Mouse (Mus musculus): ENCODE measurements around the gene Fam208b.
"Not testable (repeated sequence)": the region's sequence is repeated elsewhere in the genome, so short reads cannot be mapped to it uniquely, and the experiment has no call there.

Gene Fam208b

DNA sequence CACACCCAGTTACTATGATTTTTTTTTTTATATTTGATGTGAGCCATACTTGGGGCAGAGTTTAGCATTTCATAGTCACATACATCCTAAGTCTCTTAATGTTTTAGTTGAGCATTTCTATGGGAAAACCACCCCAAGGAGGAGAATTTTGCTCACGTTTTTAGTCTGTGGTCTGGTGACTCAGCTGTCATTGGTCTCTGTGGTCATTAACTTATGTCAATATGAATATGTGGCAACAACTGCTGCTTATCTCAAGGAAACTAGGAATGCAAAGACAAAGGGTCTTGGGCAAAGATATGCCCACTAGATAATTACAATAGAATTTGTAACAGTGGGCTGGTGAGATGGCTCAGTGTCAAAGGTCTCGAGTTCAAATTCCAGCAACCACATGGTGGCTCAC, 47.0 kb downstream of the Fam208b start:
- DNase-seq (ENCODE audit: low read depth, low spot score) = peak; percentile 62

DNA sequence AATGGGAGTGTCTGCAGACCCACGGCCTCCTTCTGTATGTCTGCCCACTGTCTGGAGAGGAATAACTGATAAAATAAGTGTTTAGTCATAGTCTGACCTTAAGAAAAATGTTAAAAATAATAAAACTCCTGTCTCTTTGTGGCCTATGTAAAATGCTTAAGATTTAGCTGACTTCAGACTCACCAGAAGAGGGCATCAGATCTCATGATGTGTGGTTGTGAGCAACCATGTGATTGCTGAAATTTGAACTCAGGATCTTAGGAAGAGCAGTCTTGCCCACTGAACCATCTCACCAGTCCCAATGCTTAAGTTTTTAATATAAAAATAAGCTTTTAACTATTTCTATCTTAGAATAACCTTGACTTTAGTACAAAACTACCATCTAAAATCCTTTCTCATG, 47.8 kb downstream of the Fam208b start:
- DNase-seq (ENCODE audit: low read depth, low spot score) = peak; percentile 44

- DNase-seq (ENCODE audit: low read depth, low spot score) = no peak
These were observed 63.1 kb downstream of the Fam208b start for GRCm38 (mm10) chr13:3547856-3548255.

- no peak for DNase-seq (ENCODE audit: low read depth, low spot score)
These were observed 63.5 kb downstream of the Fam208b start for GRCm38 (mm10) chr13:3547410-3547809.

DNA sequence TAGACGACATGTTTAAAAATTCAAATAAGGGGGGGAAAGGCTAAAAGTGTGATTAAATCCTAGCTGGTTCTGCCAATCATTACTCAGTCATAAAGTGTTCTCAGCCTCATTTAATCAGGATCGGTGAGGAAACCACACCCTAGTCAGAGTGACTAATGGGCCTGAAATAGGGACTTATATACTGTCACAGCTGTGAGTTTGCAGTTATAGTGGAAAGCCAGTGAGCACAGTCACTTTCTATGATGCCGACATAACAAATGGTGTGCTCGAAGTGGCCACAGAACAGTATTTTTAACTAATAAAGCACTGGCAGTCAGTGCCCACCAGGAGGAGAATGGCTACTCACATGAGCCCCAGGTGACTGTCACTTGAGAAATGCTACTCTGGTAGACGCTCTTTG, 66.0 kb downstream of the Fam208b start:
- no peak for DNase-seq (ENCODE audit: low read depth, low spot score)

DNA sequence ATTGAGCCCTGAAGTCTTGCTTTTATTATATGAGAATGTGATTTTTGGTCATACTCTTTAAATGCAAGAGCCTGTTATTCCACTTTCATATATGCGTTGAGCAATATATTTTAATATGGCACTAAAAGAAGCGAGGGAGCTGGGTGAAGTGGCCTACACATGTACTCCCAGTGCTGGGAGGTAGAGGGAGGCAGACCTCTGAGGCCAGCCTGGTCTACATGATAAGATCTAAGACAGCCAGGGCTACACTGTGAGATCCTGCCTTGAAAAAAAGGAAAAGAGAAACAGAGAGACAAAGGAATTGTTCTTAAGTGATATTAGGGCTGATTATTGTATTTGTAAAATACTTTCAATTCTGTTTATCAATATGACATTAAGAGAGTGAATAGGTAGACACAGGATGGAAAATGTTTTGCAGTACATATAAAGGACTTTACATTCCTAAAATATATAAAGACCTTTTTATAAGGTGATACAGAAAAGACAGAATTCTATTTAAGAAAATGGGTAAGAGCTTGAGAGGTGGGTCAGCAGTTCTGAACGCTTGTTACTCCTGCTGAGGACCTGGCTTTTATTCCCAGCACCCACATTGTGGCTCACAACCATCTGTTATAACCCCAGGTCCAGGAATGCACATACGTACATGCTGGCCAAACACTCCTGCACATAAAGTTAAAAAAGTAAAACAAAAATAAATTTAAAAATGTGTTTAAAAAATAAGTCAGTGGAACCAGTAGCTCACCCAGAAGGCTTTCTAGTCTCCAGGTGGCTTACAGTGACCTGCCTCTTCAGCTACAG, 66.6 kb downstream of the Fam208b start:
- DNase-seq (ENCODE audit: low read depth, low spot score) = no peak

DNA sequence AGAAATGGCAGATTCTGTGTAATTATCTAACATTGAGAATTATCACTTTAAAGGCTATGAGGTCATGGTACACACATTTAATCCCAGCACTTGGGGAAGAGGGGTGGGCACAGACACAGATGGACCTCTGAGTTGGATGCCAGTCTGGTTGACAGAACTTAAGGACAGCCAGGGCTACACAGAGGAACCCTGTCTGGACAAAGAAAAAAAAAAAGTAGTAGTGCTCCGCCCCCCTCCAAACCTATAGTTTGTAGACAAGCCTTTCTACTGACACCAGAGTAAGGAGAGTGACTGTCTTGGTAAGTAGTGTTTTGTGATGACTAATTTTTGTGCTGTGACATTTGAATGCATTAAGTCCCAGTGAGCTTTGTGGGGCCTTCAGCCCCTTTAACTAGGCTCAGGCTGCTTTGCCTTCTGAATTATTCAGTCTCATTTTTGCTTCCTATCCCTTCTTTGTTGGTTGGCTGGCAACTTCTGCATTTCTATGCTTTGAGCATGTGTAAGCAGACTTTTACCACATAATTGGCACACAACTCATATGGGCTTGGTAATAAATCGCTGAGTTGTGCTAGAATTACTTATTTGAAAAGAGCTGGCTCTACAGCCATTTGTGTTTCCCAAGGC, 69.6 kb downstream of the Fam208b start:
- peak; percentile 45 for DNase-seq (ENCODE audit: low read depth, low spot score)

DNA sequence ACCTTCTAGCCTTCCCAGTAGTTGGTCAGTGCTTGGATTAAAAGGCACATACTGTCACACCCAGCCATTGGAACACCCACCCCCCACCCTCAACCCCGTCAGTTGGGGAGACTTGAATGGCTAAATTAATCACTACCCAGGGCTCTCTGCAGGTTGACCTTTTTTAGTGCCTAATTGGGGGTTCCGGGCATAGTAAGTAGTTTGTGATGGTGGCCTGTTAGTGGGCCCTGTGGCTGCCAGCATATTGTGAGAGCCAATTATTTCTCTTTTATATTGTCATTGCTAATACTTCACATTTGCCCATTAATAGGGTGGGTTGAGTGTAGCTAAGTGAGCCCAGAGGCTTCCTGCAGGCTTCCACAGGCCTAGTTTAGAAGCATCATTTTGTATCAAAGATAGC, 70.7 kb downstream of the Fam208b start:
- DNase-seq (ENCODE audit: low read depth, low spot score) = no peak

DNA sequence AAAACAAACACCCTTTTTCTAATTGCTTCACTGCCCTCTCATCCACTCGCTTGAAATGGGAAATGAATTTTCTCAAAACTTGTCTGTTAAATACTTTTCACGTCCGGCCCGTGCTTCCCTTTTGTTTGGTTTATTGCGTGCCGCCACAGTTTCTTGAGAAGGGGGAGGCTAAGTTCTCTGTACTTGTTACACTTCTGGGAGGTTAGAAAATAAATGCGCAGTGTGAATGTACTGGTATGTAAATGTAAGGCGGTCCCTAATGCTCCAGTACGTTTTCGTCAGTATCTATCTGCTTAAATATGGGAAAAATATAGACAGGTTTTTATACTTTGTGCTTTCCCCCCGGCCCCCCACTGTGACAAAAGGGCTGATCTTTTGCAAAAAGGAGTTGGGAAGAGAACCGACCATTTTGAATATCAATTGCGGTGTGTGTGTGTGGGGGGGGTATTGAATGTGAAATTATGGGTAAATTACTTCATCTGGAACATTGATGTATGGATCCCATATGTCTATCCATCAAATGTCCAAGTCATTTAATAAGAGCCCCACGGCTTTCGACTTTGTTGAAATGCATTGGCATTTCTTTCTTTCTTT, 71.8 kb downstream of the Fam208b start:
- peak; percentile 23 for DNase-seq (ENCODE audit: low read depth, low spot score)

DNA sequence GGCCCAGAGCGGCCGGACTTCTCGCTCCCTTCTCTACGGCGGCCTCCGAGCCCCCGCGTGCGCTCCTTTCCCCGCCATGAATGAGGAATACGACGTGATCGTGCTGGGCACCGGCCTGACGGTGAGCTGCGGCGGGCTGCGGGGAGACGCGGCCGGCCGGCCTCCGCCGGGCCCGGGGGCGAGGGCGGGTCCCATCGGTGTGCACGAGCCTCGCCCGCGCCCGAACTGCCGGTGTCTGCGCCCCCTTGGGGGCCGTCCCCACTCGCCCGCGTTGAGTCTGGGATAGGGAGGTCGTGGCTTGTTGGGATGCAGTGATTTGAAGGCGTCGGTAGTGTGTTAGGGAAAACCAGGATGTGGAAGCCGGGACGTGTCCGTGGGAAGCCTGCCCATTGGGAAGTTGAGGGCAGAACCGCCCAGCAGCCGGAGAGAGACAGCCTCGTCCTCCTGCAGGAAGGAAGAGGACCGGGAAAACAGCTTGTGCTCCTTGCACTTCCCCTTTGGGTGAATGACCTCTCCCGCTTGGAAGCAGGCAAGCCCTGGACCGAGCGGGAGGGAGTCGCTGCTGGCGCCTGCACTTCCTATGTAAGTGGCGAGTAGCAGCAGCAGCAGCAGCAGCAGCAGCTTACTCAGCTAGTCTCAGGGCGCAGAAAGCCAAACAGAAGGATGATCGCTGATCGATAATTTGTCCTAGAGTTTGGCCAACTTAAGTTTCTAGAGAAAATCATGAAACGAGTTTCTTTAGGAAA, 72.5 kb downstream of the Fam208b start:
- DNase-seq (ENCODE audit: low read depth, low spot score) = peak; percentile 75

- DNase-seq (ENCODE audit: low read depth, low spot score) = peak; percentile 95
These were observed 73.2 kb downstream of the Fam208b start, which contains the start of gene Gdi2 for GRCm38 (mm10) chr13:3537594-3538222. Gdi2 (plus strand) TSS chr13:3538063.

GRCm38 (mm10) chr13:3534146-3534545, 76.8 kb downstream of the Fam208b start:
- no peak for DNase-seq (ENCODE audit: low read depth, low spot score)

- DNase-seq (ENCODE audit: low read depth, low spot score) = no peak
These were observed 78.5 kb downstream of the Fam208b start for GRCm38 (mm10) chr13:3532451-3532850.

DNA sequence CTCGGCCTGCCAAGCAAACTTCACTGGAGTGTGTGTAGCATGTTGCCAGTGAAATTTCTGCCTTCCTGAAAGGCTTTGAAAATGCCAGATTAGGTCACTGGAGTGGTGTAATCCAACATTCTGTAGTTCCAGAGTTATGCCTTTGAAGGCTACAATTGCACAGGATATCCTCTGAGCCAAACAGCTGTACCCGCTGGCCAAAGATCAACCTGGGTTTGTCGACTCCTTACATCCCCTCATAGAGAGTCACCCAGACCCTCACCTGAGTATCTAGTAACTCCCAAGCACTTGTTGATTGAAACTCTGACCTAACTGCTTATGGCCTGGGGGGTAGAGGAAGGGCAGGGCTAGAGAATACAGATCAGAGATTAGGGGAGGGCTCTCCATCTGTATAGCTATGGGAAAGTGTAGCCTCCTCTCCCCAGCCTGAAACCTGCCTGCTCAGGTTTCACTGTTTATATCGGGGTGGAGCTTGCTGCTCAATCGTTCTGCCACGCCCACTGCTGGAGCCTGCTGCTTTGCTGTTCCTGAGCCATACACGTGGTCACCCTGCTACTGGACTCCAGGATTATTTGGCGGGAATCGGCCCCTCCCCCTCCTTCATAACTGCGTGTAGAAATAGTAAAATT, 79.1 kb downstream of the Fam208b start:
- DNase-seq (ENCODE audit: low read depth, low spot score) = no peak

DNA sequence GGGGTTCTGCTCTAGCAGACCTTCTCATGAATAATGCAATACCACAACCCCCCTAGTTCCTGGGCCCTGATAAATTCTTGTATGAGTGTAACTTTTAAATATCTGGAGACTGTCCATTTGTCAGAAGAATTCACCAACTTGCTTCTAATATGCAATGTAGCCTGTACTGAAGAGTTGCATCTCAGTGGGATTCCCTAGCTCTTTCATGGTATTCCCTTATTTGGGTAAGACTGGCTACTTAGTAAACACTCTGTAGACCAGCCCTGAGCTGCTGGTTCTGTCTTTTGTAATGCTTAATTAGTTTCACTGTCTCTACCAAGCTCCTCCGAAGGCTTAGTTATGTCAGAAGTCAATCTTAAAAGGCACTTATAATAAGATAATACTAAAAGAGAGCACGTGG, 79.7 kb downstream of the Fam208b start:
- not testable (repeated sequence) for DNase-seq (ENCODE audit: low read depth, low spot score)

DNA sequence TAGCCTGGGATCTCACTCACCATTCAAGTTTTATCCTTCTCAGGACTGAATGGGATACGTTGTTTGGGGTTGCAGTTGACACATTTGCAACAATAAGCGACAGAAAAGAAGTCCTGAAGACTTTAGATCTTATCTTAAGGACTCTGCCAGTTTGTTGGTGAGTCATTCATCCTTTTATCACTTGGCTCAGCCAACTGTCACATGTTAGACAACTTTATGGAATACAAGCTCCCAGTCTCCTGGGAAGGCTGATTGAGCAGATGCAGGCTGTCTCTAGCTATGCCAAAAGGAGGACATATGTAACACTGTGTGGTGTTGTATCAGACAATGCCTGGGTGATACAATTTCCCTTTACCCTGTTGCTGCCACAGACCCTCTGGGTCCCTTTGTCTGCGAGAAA, 80.5 kb downstream of the Fam208b start:
- peak; percentile 18 for DNase-seq (ENCODE audit: low read depth, low spot score)

- DNase-seq (ENCODE audit: low read depth, low spot score) = no peak
These were observed 84.6 kb downstream of the Fam208b start for GRCm38 (mm10) chr13:3526328-3526727.

- DNase-seq (ENCODE audit: low read depth, low spot score) = no peak
These were observed 85.3 kb downstream of the Fam208b start for GRCm38 (mm10) chr13:3525611-3526051.

- no peak for DNase-seq (ENCODE audit: low read depth, low spot score)
These were observed 87.0 kb downstream of the Fam208b start for GRCm38 (mm10) chr13:3523946-3524345.

DNA sequence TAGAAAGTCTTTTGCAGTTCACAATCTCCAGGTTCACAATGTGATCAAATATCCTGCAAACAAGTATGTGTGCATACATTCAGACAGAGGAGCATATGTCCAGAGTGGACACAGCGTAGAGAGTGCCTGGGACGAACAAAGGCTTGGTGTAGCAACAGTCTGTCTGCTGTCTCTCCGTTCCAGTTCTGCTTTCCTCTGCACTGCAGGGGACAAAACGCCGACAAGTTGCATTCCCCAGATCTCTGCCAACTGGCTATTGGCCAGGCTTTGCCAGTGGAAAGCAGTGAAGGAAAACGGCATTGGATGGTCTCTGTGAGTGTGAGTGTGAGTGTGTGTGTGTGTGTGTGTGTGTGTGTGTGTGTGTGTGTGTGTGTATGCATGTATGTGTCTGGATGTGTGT, 87.4 kb downstream of the Fam208b start:
- DNase-seq (ENCODE audit: low read depth, low spot score) = no peak

DNA sequence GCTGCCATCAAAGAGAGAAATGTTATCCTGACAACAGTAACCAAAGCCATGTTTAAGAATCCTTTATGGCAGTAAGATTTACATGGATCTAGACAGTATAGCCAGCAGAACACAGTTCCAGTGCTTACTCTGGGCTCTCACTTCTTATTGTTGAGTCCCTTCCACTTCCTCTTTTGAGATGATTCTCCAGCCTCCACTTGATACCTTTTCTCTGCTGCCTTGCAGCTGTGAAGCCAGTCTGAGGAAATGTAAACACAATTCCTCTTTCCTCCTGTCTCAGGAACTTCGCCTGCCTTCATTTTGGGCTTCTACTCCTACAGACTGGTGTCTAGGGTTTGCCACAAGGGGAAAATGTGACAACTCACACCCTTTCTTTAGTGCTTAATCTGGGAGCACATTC, 90.9 kb downstream of the Fam208b start:
- DNase-seq (ENCODE audit: low read depth, low spot score) = not testable (repeated sequence)
